In the genomic region with DNA sequence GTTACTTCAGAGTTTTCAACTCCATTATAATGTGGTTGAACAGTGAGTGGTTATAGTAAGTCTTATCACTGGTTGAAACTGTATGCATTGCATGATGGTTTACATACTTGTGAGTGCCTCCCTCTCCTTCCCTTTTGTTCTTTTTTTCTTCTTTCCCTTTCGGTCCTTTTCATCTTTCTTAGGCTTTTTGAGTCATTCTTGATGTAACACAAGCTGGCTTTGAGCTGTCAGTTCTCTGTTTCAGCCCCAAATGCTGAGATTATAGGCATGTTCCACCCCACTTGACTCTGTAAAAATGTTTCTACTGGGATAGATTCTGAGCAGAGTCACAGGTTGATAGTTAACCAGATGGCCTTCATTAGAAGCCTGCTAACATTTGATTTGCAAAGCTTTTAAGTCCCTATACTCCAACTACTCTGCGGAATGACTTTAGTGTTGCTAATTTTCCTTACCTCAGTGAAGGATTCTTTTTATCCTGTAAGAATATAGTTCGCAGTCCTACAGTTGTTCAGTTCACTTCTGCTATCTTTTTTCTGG, we compare ENCODE assay signal across 23 mouse cellular contexts. TPM values are rescaled to one million over a fixed set of nuclear protein-coding genes. Genes with fewer than 3 reads are reported as not detected.
A peak's percentile ranks its signal among the peaks of the same experiment; 100 is the strongest.
DNase-seq lines count a peak whose midpoint lies in the region; ATAC-seq and TF ChIP-seq lines count a peak whose summit lies in the region.
"Had no signal": no experiment of that assay in that cellular context is flagged by ENCODE, and none has a peak within 500 bp of the region (broad histone marks: within the 10 kb centered on the region; RNA-seq: fewer than 3 reads in every experiment).

No protein-coding gene starts in this region.

- no peak for TF ChIP-seq POLR2A in CH12.LX (IDR thresholded peaks at IDR 0.05; ENCODE audit: low read depth, low read length)

- no peak overlapping the region for H3K4me2 ChIP-seq in embryonic facial prominence, embryonic 11.5 days (ENCODE audit: low read depth, low read length)
- H3K4me2 ChIP-seq in kidney, embryonic 16.5 days (replicated peaks; ENCODE audit: low read depth, low read length), result no peak overlapping the region
- 0 out of 2 replicates have a peak overlapping the region, but pooled peaks have one; percentile 6 for H3K4me2 ChIP-seq in CH12.LX (ENCODE audit: insufficient read depth, low read depth, poor library complexity, severe bottlenecking)
- H3K4me2 ChIP-seq: forebrain, embryonic 13.5 days; heart, embryonic 11.5 days; heart, embryonic 15.5 days; hindbrain, embryonic 13.5 days had no signal

- no peaks in the 10 kb centered on the region; the same call in 1 of the 2 replicates for H3K36me3 ChIP-seq in embryonic facial prominence, embryonic 11.5 days (replicated peaks; ENCODE audit: control insufficient read depth, insufficient read depth, low read depth, low read length)
- peaks cover 48% of the 10 kb centered on the region for H3K36me3 ChIP-seq in embryonic facial prominence, embryonic 10.5 days (replicated peaks)
- H3K36me3 ChIP-seq in kidney, embryonic 16.5 days (ENCODE audit: insufficient read depth, low read length), result peaks cover 22% of the 10 kb centered on the region
- peaks cover 35 to 91% of the 10 kb centered on the region in 2 experiments for H3K36me3 ChIP-seq in CH12.LX (replicated peaks in 1 of 2; ENCODE audit: control insufficient read depth in 1 of 2, insufficient read depth in 1 of 2, low read length in 1 of 2)

- H3K4me3 ChIP-seq in embryonic facial prominence, embryonic 11.5 days (ENCODE audit: low read depth, low read length), result no peak overlapping the region
- no peak overlapping the region for H3K4me3 ChIP-seq in embryonic facial prominence, embryonic 10.5 days
- no peak overlapping the region for H3K4me3 ChIP-seq in kidney, embryonic 16.5 days (ENCODE audit: low read length)
- no peak overlapping the region for H3K4me3 ChIP-seq in CH12.LX (replicated peaks in 1 of 3; ENCODE audit: low read depth in 2 of 3, low read length in 2 of 3, poor library complexity in 1 of 3)
- H3K4me3 ChIP-seq: forebrain, embryonic 13.5 days; heart, adult 2 months; heart, embryonic 15.5 days; hindbrain, embryonic 13.5 days had no signal

- TF ChIP-seq RAD21 in CH12.LX (IDR thresholded peaks at IDR 0.05; ENCODE audit: low read depth, low read length), result no peak

- DNase-seq in embryonic facial prominence, embryonic 11.5 days (ENCODE audit: low spot score), result peak; percentile 9
- no peak for DNase-seq in embryonic facial prominence, embryonic 10.5 days (ENCODE audit: low spot score)
- DNase-seq in kidney, postnatal 4 days, result no peak
- DNase-seq in CH12.LX (ENCODE audit: extremely low read depth), result no peak
- peak; percentile 44 for DNase-seq in induced T-regulatory cell, adult 2 months (ENCODE audit: low read depth)
- DNase-seq in urinary bladder, postnatal 14 days (ENCODE audit: low spot score), result no peak
- no peak for DNase-seq in right cerebral cortex, adult 2 months (ENCODE audit: low spot score in 2 of 2)
- DNase-seq: adrenal gland, adult 8-10 months; adrenal gland, postnatal 36 days; cerebellum, adult 2 months; cerebellum, postnatal 14 days; forebrain, postnatal 0 days; gastrocnemius, postnatal 14 days; heart, adult 2 months; heart, postnatal 14 days had no signal

- no peaks in the 10 kb centered on the region for H3K4me1 ChIP-seq in embryonic facial prominence, embryonic 11.5 days (ENCODE audit: control insufficient read depth, insufficient read depth, low read length)
- no peaks in the 10 kb centered on the region; the same call in 1 of the 2 replicates for H3K4me1 ChIP-seq in embryonic facial prominence, embryonic 10.5 days
- H3K4me1 ChIP-seq in kidney, embryonic 16.5 days (ENCODE audit: insufficient read depth, low read length), result no peaks in the 10 kb centered on the region
- peaks cover 0 to 17% of the 10 kb centered on the region in 2 experiments; a peak in 2 of 4 replicates for H3K4me1 ChIP-seq in CH12.LX (ENCODE audit: control insufficient read depth in 1 of 2, insufficient read depth in 2 of 2)
- H3K4me1 ChIP-seq: forebrain, embryonic 13.5 days; heart, embryonic 15.5 days; hindbrain, embryonic 13.5 days had no signal

- dilution Hi-C loops in CH12.LX (cut with MboI; ENCODE audit: extremely low pct_ligation_motif_present, extremely low pct_unique_long_range_greater_than_20kb, low sequenced_read_pairs), result no loop called here

- WGBS in embryonic facial prominence, embryonic 11.5 days, result 76% methylated on average over 3 of the region's 3 CpGs
- 88% methylated on average over 3 of the region's 3 CpGs for WGBS in embryonic facial prominence, embryonic 10.5 days
- 70% methylated on average over 3 of the region's 3 CpGs for WGBS in kidney, embryonic 16.5 days

- no peak overlapping the region for H3K27ac ChIP-seq in embryonic facial prominence, embryonic 11.5 days (replicated peaks; ENCODE audit: low read depth, low read length)
- no peak overlapping the region for H3K27ac ChIP-seq in embryonic facial prominence, embryonic 10.5 days (replicated peaks)
- H3K27ac ChIP-seq in kidney, embryonic 16.5 days (ENCODE audit: low read length), result 0 out of 2 replicates have a peak overlapping the region, but pooled peaks have one; percentile 27
- no peak overlapping the region for H3K27ac ChIP-seq in CH12.LX (ENCODE audit: insufficient read depth, low read depth)
- H3K27ac ChIP-seq: forebrain, embryonic 13.5 days; heart, adult 2 months; heart, embryonic 15.5 days; hindbrain, embryonic 13.5 days; hindbrain, postnatal 0 days had no signal

- H3K9me3 ChIP-seq in embryonic facial prominence, embryonic 11.5 days (replicated peaks; ENCODE audit: control insufficient read depth, low read length), result no peaks in the 10 kb centered on the region
- H3K9me3 ChIP-seq in embryonic facial prominence, embryonic 10.5 days, result no peaks in the 10 kb centered on the region
- no peaks in the 10 kb centered on the region for H3K9me3 ChIP-seq in kidney, embryonic 16.5 days (ENCODE audit: low read length)
- H3K9me3 ChIP-seq in CH12.LX (replicated peaks; ENCODE audit: low read length), result no peaks in the 10 kb centered on the region
- H3K9me3 ChIP-seq: forebrain, embryonic 13.5 days; heart, embryonic 15.5 days; hindbrain, embryonic 13.5 days had no signal

- H3K27me3 ChIP-seq in embryonic facial prominence, embryonic 11.5 days (ENCODE audit: control insufficient read depth, insufficient read depth, low read length), result no peaks in the 10 kb centered on the region
- H3K27me3 ChIP-seq in embryonic facial prominence, embryonic 10.5 days (replicated peaks; ENCODE audit: low read depth, poor library complexity, severe bottlenecking), result no peaks in the 10 kb centered on the region
- no peaks in the 10 kb centered on the region for H3K27me3 ChIP-seq in kidney, embryonic 16.5 days (ENCODE audit: insufficient read depth, low read length)
- H3K27me3 ChIP-seq in CH12.LX (replicated peaks), result no peaks in the 10 kb centered on the region
- H3K27me3 ChIP-seq: forebrain, embryonic 13.5 days; heart, embryonic 15.5 days; hindbrain, embryonic 13.5 days had no signal

- in situ Hi-C loops in CH12.LX (cut with MboI; ENCODE audit: low pct_ligation_motif_present, low pct_unique_long_range_greater_than_20kb, low sequenced_read_pairs), result no loop called here

- H3K9ac ChIP-seq in embryonic facial prominence, embryonic 11.5 days (replicated peaks; ENCODE audit: low read length), result no peak overlapping the region
- H3K9ac ChIP-seq in kidney, embryonic 16.5 days (replicated peaks; ENCODE audit: low read length), result no peak overlapping the region
- no peak overlapping the region for H3K9ac ChIP-seq in CH12.LX (ENCODE audit: insufficient read depth, low read depth)
- H3K9ac ChIP-seq: forebrain, embryonic 13.5 days; forebrain, postnatal 0 days; heart, embryonic 15.5 days; hindbrain, embryonic 13.5 days had no signal

- peak; percentile 93 for TF ChIP-seq EP300 in CH12.LX (IDR thresholded peaks at IDR 0.05; ENCODE audit: low read length)

- no peak for ATAC-seq in embryonic facial prominence, embryonic 11.5 days (replicated peaks; ENCODE audit: insufficient number of reproducible peaks, low FRiP score, low TSS enrichment, low read depth)
- no peak for ATAC-seq in kidney, embryonic 16.5 days (ENCODE audit: low FRiP score, low TSS enrichment)
- ATAC-seq: forebrain, embryonic 13.5 days; forebrain, postnatal 0 days; hindbrain, postnatal 0 days had no signal

- H3K79me2 ChIP-seq in CH12.LX (replicated peaks; ENCODE audit: control insufficient read depth, extremely low read depth, insufficient read depth, poor library complexity, severe bottlenecking), result peaks cover 13% of the 10 kb centered on the region

- TF ChIP-seq CTCF in CH12.LX (conservative IDR thresholded peaks at IDR 0.05 in 1 of 2, IDR thresholded peaks at IDR 0.05 in 1 of 2; ENCODE audit: low read depth in 2 of 2, low read length in 2 of 2), result no peak

TF ChIP-seq in CH12.LX, 34 proteins besides CTCF, POLR2A, EP300 and RAD21 (continues in another document):
- no peak for TF ChIP-seq KAT2A (IDR thresholded peaks at IDR 0.05; ENCODE audit: insufficient replicate concordance, low read length)
- TF ChIP-seq GABPA (IDR thresholded peaks at IDR 0.05; ENCODE audit: insufficient replicate concordance, low read depth, low read length), result no peak
- no peak for TF ChIP-seq E2F4 (IDR thresholded peaks at IDR 0.05; ENCODE audit: insufficient replicate concordance, low read depth, low read length)
- TF ChIP-seq MAZ (IDR thresholded peaks at IDR 0.05; ENCODE audit: low read depth, low read length), result 0 out of 2 replicates have a peak, but pooled peaks have one; percentile 43
- TF ChIP-seq MAX (IDR thresholded peaks at IDR 0.05; ENCODE audit: low read length), result no peak
- TF ChIP-seq CHD1 (IDR thresholded peaks at IDR 0.05; ENCODE audit: low read depth, low read length), result no peak
- no peak for TF ChIP-seq PAX5 (IDR thresholded peaks at IDR 0.05; ENCODE audit: low read length)
- no peak for TF ChIP-seq MYC (IDR thresholded peaks at IDR 0.05; ENCODE audit: low read depth, low read length)

RNA-seq across cellular contexts. Expression of gene Kcnj13, which starts 16.4 kb away (rescaled TPM):
- 0.25 and 0.99 TPM in 2 replicates for polyA plus RNA-seq in embryonic facial prominence, embryonic 11.5 days (2014; fragmentation: Nextera tagmentation; extraction: Ambion mirVana)
- polyA plus RNA-seq in embryonic facial prominence, embryonic 10.5 days (2016; fragmentation: Nextera tagmentation; extraction: Ambion mirVana), result 1.4 and 1.8 TPM in 2 replicates
- polyA plus RNA-seq in kidney, embryonic 16.5 days (2015; fragmentation: Nextera tagmentation; extraction: Ambion mirVana), result 0.94 and 1.2 TPM in 2 replicates
- 0.17 and 0.30 TPM in 2 replicates for total RNA-seq in CH12.LX (2012; rRNA removed)
- not detected in 2 replicates for total RNA-seq in CH12.LX (2014; rRNA removed)
- not detected in 2 replicates for polyA plus RNA-seq in CH12.LX (2012; ENCODE audit: insufficient read length, low read depth)
- total RNA-seq: adrenal gland, postnatal 36 days; gastrocnemius, postnatal 14 days; heart, adult 2 months; heart, postnatal 14 days; hematopoietic stem cell, adult 5-6 weeks had no signal
- polyA plus RNA-seq: gonadal fat pad, adult 2 months had no signal

RNA-seq across cellular contexts. Expression of gene Gigyf2, which starts 51.3 kb away (rescaled TPM):
- polyA plus RNA-seq in embryonic facial prominence, embryonic 11.5 days (2014; fragmentation: Nextera tagmentation; extraction: Ambion mirVana), result 49.1 and 49.4 TPM in 2 replicates
- polyA plus RNA-seq in embryonic facial prominence, embryonic 10.5 days (2016; fragmentation: Nextera tagmentation; extraction: Ambion mirVana), result 49.7 and 55.2 TPM in 2 replicates
- 59.2 and 68.3 TPM in 2 replicates for polyA plus RNA-seq in kidney, embryonic 16.5 days (2015; fragmentation: Nextera tagmentation; extraction: Ambion mirVana)
- total RNA-seq in CH12.LX (2012; rRNA removed) (74.7 and 93.5 TPM in 2 replicates), CH12.LX (2014; rRNA removed) (84.5 and 87.3 TPM in 2 replicates)
- polyA plus RNA-seq in CH12.LX (2012; ENCODE audit: insufficient read length, low read depth), result 156 and 173 TPM in 2 replicates

Comparison
In these comparisons a context has a peak if more than half of its experiments do, and no peak if none do; other contexts are left out.
1. DNase-seq: peak in embryonic facial prominence, embryonic 11.5 days (single experiment) and induced T-regulatory cell, adult 2 months (single experiment); none in embryonic facial prominence, embryonic 10.5 days (single experiment), kidney, postnatal 4 days (0 of 2), CH12.LX (single experiment), urinary bladder, postnatal 14 days (single experiment) and right cerebral cortex, adult 2 months (0 of 2).